Mouse (Mus musculus) heart, adult 2 months (tissue): Measurements from ENCODE around the gene Rsph14. TPM values are rescaled to one million over a fixed set of nuclear protein-coding genes. Genes with fewer than 3 reads are reported as not detected.
A peak's percentile ranks its signal among the peaks of the same experiment; 100 is the strongest.

ENCODE experiments used
- DNase-seq, 2 experiments: peaks; one replicate each; pipeline ENCODE4 v3.0.0; 2021
- H3K27ac ChIP-seq: fragments of 200-600 bp; 2 replicates; pipeline ENCODE4 v1.8.1; 2022
- H3K27me3 ChIP-seq: fragments of 200-500 bp; 2 replicates; pipeline ENCODE4 v1.6.1; 2012; ENCODE audit warnings: mild to moderate bottlenecking, low read length, inconsistent platforms, mixed read lengths; ENCODE audit not compliant: control insufficient read depth, insufficient read depth
- H3K36me3 ChIP-seq: fragments of 200-500 bp; 2 replicates; pipeline ENCODE4 v1.6.1; 2012; ENCODE audit warnings: low read length, inconsistent platforms; ENCODE audit not compliant: control insufficient read depth, insufficient read depth
- H3K4me1 ChIP-seq: fragments of 200-500 bp; 2 replicates; pipeline ENCODE4 v1.6.1; 2011; ENCODE audit warnings: low read length; ENCODE audit not compliant: control insufficient read depth, insufficient read depth
- H3K4me3 ChIP-seq: fragments of 200-600 bp; 2 replicates; pipeline ENCODE4 v1.8.1; 2022
- H3K79me2 ChIP-seq: fragments of 200-500 bp; replicated peaks from 2 replicates; pipeline ENCODE4 v1.6.1; 2012; ENCODE audit warnings: mild to moderate bottlenecking, inconsistent platforms, low read length, moderate library complexity, mixed read lengths; ENCODE audit not compliant: control insufficient read depth, insufficient read depth
- H3K9ac ChIP-seq: fragments of 200-500 bp; 2 replicates; pipeline ENCODE4 v1.6.1; 2012; ENCODE audit warnings: low read depth, mild to moderate bottlenecking, control low read depth, inconsistent platforms, low read length, mixed read lengths
- CTCF ChIP-seq: fragments of 200-600 bp; IDR thresholded peaks from 2 replicates; pipeline ENCODE4 v1.8.1; 2022; ENCODE audit warnings: antibody characterized with exemption, mild to moderate bottlenecking, moderate library complexity
- EP300 ChIP-seq: fragments of 200-500 bp; IDR thresholded peaks from 2 replicates; pipeline ENCODE4 v1.6.1; 2011; ENCODE audit warnings: low read depth, low read length, control low read depth; ENCODE audit not compliant: insufficient read depth
- POLR2A ChIP-seq: fragments of 200-500 bp; IDR thresholded peaks from 2 replicates; pipeline ENCODE4 v1.6.1; 2011; ENCODE audit warnings: mild to moderate bottlenecking, low read depth, low read length, control low read depth; ENCODE audit not compliant: insufficient read depth
- WGBS: fragments of 180-500 bp; shearing (Covaris S2); methylation state at CpG from one replicate; pipeline ENCODE4 v1.1.7; 2018; 5-methylcytosine and 5-hydroxymethylcytosine counted together
- intact Hi-C: fragments of 180-260 bp; cut with DNase I; formaldehyde crosslinking; loops from one replicate; pipeline ENCODE4 v1.15.1; 2025
- long read RNA-seq: library from polyadenylated mRNA; stranded (forward); transcript quantifications from one replicate; pipeline ENCODE4 v2.0.0, GENCODE M21; 2021
- polyA plus RNA-seq: library from polyadenylated mRNA; depleted of rRNA; stranded (reverse); fragments of >200 nt; gene quantifications from 2 replicates; pipeline ENCODE4 v1.2.3, GENCODE M21; 2012; rRNA removed
- total RNA-seq, 2 experiments: library from RNA; stranded (reverse); gene quantifications; 2 replicates each; pipeline ENCODE4 v1.2.3; 2021

Rsph14 gene
- total RNA-seq (not detected), polyA plus RNA-seq (0.86 TPM in 1 of 2 replicates, not detected in the other)
- long read RNA-seq, result 0 reads

GRCm38 (mm10) chr10:75032395-75032794 is at the start of gene Rsph14:
Gene Rsph14 (minus strand): TSS chr10:75032586.
- Histone ChIP-seq H3K27me3 (no peaks in the 10 kb centered on the region; the same call in 1 of the 2 replicates), H3K27ac (no peak within 1 kb of the TSS), H3K4me1 (0 out of 2 replicates have a peak, but pooled peaks cover 1% of the 10 kb centered on the region), H3K4me3 (no peak within 1 kb of the TSS), H3K79me2 (no peaks in the 10 kb centered on the region), H3K9ac (no peak within 1 kb of the TSS), H3K36me3 (no peaks in the 10 kb centered on the region)
- DNase-seq, result peak; percentile 75 to 80
- no peak for TF ChIP-seq CTCF
- TF ChIP-seq POLR2A, result no peak
- no peak for TF ChIP-seq EP300
- 25% methylated on average over 10 of the region's 10 CpGs for WGBS
- intact Hi-C loops, result no loop called here

- H3K9ac ChIP-seq, result no peak overlapping the region
- TF ChIP-seq POLR2A (no peak), EP300 (no peak), CTCF (no peak)
- WGBS, result 77% methylated on average over 14 of the region's 14 CpGs
These were observed 46.1 kb upstream of the Rsph14 start for GRCm38 (mm10) chr10:75078174-75079128.

GRCm38 (mm10) chr10:75075665-75076064 is 43.3 kb upstream of the Rsph14 start:
- 82% methylated on average over 5 of the region's 5 CpGs for WGBS
- intact Hi-C loops, result no loop called here
- peaks cover 2% of the 10 kb centered on the region for H3K4me1 ChIP-seq
- H3K36me3 ChIP-seq, result no peaks in the 10 kb centered on the region
- H3K27ac ChIP-seq, result no peak overlapping the region
- H3K9ac ChIP-seq, result no peak overlapping the region
- H3K4me3 ChIP-seq, result no peak overlapping the region
- TF ChIP-seq EP300 (no peak), POLR2A (no peak), CTCF (no peak)
- H3K27me3 ChIP-seq, result peaks cover 1% of the 10 kb centered on the region; the same call in 1 of the 2 replicates
- no peak for DNase-seq
- H3K79me2 ChIP-seq, result peaks cover 5% of the 10 kb centered on the region

More at GRCm38 (mm10) chr10:75078174-75079128, 46.1 kb upstream of the Rsph14 start:
- no peaks in the 10 kb centered on the region; the same call in 1 of the 2 replicates for H3K27me3 ChIP-seq
- H3K4me3 ChIP-seq, result no peak overlapping the region
- H3K79me2 ChIP-seq, result peaks cover 1% of the 10 kb centered on the region; the same call in 1 of the 2 replicates
- intact Hi-C loops, result no loop called here
- H3K27ac ChIP-seq, result no peak overlapping the region
- DNase-seq, result no peak
- H3K4me1 ChIP-seq, result peaks cover 2% of the 10 kb centered on the region
- no peaks in the 10 kb centered on the region for H3K36me3 ChIP-seq

- intact Hi-C loops, result no loop called here
- no peak for TF ChIP-seq POLR2A
- no peak for TF ChIP-seq CTCF
- no peak for TF ChIP-seq EP300
These were observed 38.0 kb upstream of the Rsph14 start for GRCm38 (mm10) chr10:75070281-75070976.

GRCm38 (mm10) chr10:75068624-75069328 is 36.4 kb upstream of the Rsph14 start:
- intact Hi-C loops, result no loop called here
- no peak overlapping the region for H3K9ac ChIP-seq
- no peak for DNase-seq
- no peak overlapping the region; the same call in 1 of the 2 replicates for H3K27ac ChIP-seq
- H3K4me1 ChIP-seq, result peaks cover 3% of the 10 kb centered on the region
- H3K4me3 ChIP-seq, result no peak overlapping the region
- TF ChIP-seq EP300 (no peak), POLR2A (no peak), CTCF (no peak)
- H3K27me3 ChIP-seq, result 0 out of 2 replicates have a peak, but pooled peaks cover 1% of the 10 kb centered on the region
- 56% methylated on average over 12 of the region's 12 CpGs for WGBS
- H3K79me2 ChIP-seq, result peaks cover 6% of the 10 kb centered on the region
- peaks cover 2% of the 10 kb centered on the region for H3K36me3 ChIP-seq

More at GRCm38 (mm10) chr10:75070281-75070976, 38.0 kb upstream of the Rsph14 start:
- no peak for DNase-seq
- Histone ChIP-seq H3K79me2 (peaks cover 6% of the 10 kb centered on the region), H3K36me3 (peaks cover 2% of the 10 kb centered on the region), H3K9ac (no peak overlapping the region), H3K4me1 (peaks cover 3% of the 10 kb centered on the region), H3K27ac (no peak overlapping the region), H3K4me3 (no peak overlapping the region), H3K27me3 (0 out of 2 replicates have a peak, but pooled peaks cover 1% of the 10 kb centered on the region)
- 64% methylated on average over 11 of the region's 11 CpGs for WGBS
